Mouse (Mus musculus): ENCODE data around the gene Cdkn2c.
A peak's percentile ranks its signal among the peaks of the same experiment; 100 is the strongest.

Cdkn2c gene

DNA sequence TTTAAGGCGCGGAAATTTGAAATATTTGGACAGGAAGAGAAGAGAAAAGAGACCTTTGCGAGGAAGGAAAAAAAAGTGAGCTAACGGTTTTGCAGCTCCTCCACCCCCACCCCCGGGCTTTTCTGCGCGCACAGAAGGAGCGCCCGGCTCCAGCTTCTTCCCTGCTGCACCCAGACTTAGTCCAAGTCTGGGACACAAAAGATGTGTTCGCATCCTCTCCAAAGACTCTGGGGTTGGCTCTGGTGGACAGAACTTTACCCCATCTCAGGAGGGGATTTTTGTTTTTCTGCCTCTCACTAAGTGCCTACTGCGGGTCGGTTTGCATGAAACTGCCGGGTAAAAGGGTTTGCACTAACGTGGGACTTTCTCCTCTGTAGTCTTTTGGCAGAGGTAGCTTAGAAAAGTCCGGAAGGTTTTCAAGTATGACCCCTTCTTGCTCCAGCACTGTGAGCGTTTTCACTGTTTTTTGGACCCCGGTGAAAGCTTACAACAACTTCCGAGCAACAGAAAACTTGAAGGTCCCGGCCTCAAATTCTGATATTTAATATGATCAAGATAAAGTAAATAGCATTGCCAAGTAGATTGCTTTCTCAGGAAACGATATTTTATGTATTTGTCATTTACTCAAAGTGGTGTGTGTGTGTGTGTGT, 9.0 kb downstream of the Cdkn2c start:
- DNase-seq (ENCODE audit: extremely low spot score): peak; percentile 46

DNA sequence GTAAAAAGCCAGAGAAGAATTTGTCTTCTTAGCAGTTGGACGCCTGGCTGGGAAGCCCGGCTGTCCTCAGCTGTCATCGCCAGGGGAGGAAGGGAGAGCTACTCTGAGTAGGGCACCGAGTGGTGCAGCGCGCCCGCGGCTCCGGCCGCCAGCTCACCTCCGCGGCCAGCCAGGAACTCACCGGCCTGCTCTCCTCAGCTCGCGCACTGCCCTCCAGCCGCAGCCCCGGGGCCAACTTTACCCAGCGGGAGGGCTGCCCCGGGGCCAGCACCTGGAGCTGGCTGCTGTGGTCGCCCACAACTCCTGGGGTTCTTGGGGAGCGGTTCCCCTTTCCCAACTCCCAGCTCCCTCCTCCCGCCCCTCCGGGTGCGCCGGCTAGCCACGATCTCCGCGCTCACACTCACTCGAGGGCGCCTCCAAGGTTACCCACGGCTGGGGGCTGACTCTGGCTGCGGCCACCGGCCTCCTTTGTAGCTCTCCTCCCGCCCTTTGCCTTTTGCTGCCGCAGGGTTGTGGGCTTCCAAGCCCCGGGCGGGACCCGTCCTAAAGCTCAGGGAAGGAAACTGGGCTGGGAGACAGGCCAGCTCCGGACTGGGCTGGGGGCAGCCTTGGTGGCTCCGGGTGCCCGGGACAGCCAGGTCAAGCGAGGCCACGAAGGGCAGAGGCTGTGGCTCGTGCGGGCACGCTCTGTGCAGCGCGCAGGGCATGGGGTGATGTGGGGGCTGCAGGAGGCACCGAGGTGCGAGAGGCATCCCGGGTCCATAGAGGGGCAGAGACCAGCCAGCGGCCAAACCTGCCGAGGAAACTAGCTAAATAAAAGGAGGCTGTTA, 9.8 kb downstream of the Cdkn2c start:
- peak; percentile 73 for DNase-seq (ENCODE audit: extremely low spot score)

DNA sequence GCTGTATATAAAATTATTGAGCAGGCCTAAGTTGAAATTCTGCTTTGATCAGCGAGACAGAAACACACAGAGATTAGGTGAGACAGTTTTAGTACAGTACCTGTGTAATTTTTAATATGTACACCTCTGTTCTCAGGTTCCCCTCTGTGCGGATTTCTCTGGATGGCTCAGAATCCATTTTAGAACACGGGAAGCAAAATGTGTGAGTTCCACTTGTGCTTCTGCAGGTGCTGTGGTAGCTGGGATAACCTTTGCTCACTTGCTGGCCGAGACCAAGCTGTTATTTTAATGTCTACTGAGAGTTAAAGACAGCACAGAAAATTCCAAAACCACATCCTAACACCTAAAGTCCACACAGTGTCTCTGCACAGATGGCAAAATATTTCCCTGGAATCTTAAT, 10.7 kb downstream of the Cdkn2c start:
- no peak for DNase-seq (ENCODE audit: extremely low spot score)

DNA sequence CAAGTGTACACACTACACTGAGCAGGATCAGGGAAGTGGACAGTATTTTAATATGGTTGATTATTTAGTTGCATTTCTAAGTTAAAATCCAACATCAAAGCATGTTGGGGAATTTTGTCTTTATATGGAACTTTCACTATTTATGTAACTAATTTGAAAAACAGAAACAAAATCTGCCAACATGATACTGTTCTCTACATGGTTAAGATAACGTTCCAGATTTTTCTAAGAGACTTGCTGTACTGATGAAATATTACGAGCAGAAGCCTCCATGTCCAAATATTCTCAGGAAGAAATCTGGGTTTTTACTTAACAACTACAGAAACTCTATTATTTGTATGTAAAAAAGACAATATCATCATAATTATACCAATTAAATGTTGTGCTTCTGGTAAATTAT, 11.3 kb downstream of the Cdkn2c start:
- DNase-seq (ENCODE audit: extremely low spot score): no peak

DNA sequence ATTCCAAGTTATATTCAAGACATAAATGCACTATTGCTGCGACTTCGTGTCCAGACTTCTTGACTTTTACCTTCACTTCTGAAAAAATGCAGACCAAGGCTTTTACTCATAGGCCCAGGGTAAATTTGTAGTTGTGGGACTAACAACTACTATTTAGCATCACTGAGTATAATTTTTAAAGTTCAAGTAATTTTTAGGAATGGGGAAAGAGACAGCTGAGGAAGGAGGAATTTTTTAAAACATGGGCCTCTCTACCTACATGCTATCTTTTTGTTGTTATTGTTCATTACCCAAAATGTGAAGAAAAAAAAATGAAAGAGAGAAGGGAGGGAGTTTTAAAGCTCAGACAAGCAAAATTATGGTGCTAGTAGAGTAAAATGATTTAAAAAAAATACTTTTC, 12.3 kb downstream of the Cdkn2c start:
- no peak for DNase-seq (ENCODE audit: extremely low spot score)

DNA sequence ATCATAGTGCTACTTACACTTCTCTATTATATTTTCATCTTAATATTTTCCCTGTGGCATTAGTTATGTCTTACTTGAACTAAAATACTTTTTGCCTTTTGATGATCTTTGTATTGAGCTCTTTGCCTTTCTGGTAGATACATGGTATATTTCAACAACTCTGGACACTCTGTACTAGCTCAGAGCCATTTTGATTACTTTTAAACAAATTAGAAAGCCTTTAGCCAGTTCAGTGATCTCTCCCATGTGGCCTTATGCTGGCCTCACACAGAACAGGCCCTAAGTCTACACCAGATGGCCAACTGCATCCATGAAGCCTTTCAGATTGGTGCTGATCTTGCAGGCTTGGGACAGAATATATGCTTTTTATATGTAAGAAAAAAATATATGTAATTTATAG, 13.7 kb downstream of the Cdkn2c start:
- DNase-seq (ENCODE audit: extremely low spot score): no peak

DNA sequence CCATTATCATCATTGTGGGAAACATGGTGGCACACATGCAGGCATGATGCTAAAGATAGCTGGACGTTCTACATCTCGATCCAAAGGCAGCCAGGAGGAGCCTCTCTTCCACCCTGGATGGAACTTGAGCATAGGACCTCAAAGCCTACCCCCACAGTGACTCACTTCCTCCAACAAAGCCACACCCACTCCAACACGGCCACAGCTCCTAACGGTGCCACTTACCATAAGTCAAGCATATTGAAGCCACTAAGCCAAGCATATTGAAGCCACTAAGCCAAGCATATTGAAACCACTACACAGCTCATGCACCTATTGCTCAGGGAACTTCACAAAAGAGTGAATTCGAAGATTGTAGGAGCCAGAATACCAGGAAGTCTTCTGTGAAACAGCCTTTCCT, 17.7 kb downstream of the Cdkn2c start:
- DNase-seq (ENCODE audit: extremely low spot score): no peak

DNA sequence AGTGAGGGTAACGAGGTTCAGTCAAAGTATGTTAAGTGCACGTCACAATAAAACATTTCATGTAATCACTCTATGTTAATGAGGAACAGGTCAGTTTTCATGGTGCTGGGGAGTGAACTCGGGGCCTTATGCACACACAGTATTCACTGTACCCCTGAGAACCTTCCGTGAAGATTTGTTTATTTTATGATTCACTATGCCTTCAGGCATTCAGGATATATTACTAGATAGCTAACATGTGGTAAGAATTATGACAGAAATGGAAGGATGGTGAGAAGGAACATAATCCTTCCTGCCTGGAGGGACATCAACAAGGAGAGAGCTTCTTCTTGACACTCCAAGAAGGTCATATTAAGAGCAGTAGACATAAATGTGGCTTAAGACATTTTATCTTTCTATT, 19.7 kb downstream of the Cdkn2c start:
- DNase-seq (ENCODE audit: extremely low spot score): no peak

DNA sequence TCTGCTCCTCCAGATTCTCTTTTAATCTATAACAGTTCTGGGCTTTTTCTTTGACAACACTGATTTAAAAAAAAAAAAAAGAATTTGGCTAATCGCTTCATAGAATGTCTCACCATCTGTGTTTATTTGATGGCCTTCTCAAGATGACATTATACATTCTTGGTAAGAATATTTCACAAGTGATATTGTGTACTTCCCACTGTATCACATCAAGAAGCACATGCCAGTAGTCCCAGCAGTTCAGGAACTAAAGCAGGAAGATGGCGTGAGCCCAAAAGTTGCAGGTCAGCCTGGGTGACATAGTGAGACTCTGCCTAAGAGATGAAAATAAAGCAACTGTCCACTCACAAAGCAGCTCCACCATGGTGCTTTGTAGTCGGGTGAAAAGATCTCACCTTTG, 25.5 kb downstream of the Cdkn2c start:
- no peak for DNase-seq (ENCODE audit: extremely low spot score)

DNA sequence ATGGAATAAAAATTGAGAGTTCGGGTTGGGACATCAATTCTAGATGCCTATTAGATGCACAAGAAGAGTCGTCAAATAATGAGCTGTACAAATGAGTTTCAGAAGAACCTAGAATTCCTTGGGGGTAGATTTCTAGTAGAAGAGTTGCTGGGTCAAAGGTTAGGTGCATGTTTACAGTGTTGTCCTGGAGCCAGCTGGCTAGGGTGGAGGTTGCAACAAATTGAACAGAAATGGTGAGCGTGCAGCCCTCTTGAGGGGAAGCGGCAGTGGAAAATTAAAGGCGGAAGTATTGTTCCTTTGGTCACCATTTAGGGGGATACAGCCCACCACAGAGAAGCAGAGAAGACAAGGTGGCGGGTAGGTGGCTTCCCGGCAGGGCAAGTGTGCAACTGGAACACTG, 26.8 kb downstream of the Cdkn2c start:
- no peak for DNase-seq (ENCODE audit: extremely low spot score)

DNA sequence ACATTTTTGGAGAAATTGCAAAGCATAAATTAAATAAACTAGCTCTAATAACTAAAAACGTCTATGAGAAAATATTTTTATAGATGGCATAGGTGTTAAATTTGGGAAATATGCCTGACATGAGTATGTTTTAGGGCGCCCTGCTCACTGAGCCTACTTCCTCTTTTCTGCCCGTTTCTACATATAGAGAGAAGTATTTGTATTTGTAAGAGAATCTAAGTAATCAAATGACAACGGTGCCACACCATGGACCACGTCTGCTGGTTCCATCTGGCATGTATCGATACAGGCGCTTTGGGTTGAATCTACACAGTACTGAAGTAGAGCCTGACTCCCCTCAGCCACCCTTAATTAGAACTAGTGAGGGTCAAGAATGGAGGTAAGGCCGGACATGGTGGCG, 27.6 kb downstream of the Cdkn2c start:
- no peak for DNase-seq (ENCODE audit: extremely low spot score)

DNA sequence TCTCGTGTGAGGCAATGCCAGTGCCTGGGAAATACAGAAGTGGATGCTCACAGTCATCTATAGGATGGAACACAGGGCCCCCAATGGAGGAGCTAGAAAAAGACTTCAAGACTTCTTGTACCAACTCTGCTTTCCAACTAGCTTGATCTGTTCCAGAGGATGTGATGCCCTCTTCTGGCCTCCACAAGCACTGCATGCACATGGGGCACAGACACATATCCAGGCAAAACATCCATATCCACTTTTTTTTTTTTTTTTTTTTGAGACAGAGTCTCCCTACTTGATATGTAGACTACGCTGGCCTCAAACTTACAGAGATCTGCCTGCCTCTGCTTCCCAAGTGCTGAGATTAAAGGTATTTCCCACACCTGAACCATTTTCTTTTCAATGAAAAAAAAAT, 32.0 kb downstream of the Cdkn2c start:
- DNase-seq (ENCODE audit: extremely low spot score): no peak

DNA sequence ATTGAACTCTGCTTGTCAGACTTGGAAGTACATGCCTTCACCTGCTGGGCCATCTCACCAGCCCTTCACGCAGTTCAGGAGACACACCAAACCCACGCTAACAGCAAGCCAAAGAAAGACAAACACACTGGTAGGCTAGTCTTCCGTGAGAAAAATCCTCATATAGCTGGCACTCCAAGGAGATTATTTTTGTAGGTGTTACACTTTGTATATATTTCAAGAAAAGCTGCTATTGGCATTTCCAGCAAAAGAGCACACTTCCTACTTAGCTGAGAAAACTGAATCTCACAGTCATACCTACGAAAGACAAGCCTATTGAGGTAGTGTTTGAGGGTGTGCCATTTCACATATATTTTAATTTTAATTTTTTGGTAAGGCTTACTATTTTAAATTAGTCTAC, 36.0 kb downstream of the Cdkn2c start:
- no peak for DNase-seq (ENCODE audit: extremely low spot score)

DNA sequence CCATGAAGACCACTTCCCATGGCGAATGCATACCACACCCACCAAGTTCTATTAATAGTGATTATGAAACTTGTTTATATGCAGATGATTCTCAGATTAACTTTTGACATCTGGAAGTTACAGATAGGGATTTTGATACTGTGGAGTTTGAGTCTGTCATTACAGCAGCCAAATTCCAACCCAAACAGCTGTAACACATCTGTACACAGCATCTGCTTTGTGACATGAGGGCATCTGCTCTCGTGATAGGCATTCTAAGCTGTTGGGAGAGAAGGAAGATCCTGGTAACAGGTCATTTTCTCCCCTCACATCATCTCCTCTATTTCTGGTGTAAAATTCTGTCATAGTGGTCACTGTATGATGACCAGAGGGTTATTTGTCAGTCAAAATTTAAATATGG, 36.8 kb downstream of the Cdkn2c start:
- no peak for DNase-seq (ENCODE audit: extremely low spot score)

DNA sequence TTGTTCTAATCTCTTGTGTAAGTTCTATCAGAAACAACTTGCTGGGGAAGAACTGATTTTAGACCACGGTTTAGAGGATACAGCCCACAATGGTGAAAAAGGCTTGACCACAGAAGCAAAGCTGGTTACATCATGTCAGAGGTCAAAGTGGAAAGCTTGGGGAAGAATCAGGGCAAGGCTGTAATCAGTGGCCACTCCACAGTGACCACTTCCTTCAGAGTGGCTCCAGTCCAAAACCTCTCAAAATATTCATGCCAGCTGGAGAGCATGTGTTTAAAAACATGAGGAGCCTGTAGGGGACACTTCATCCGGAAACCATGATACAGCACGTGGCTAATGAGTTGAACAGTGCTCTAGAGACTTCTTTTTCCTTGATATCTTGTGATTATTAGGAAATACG, 54.4 kb downstream of the Cdkn2c start:
- DNase-seq (ENCODE audit: extremely low spot score): no peak
